Mouse (Mus musculus): ENCODE measurements around the gene Epha2. TPM values are rescaled to one million over a fixed set of nuclear protein-coding genes. Genes with fewer than 3 reads are reported as not detected.

Epha2 gene
- polyA plus RNA-seq, 1 experiment = 46.8 TPM

GRCm38 (mm10) chr4:141272878-141273277 is 28.2 kb upstream of the Epha2 start:
- Histone ChIP-seq H3K27me3 (ENCODE audit: control insufficient read depth, insufficient read depth, insufficient read length) (no peaks in the 10 kb centered on the region), H3ac (ENCODE audit: control insufficient read depth, insufficient read length) (no peak overlapping the region), H3K79me2 (ENCODE audit: control insufficient read depth, insufficient read depth) (no peaks in the 10 kb centered on the region), H3K36me3 (ENCODE audit: control insufficient read depth, insufficient read depth) (no peaks in the 10 kb centered on the region), H3K4me3 (peak overlapping the region; percentile 17), H3K4me2 (ENCODE audit: low read depth) (peak overlapping the region; percentile 96)
- TF ChIP-seq POLR2AphosphoS2 (IDR thresholded peaks at IDR 0.05; ENCODE audit: insufficient read length, low read depth) (peak; percentile 72), TCF3 (IDR thresholded peaks at IDR 0.05; ENCODE audit: insufficient read length, low read depth) (no peak), USF1 (IDR thresholded peaks at IDR 0.05; ENCODE audit: low read depth) (no peak), SRF (IDR thresholded peaks at IDR 0.05; ENCODE audit: control insufficient read depth, insufficient read length, low read depth) (no peak), CEBPB (IDR thresholded peaks at IDR 0.05; ENCODE audit: insufficient read depth, poor library complexity, severe bottlenecking) (peak; percentile 64; the same call in 1 of the 2 replicates), TCF12 (IDR thresholded peaks at IDR 0.05; ENCODE audit: insufficient read depth, poor library complexity, severe bottlenecking) (no peak), POLR2A (IDR thresholded peaks at IDR 0.05; ENCODE audit: insufficient read length, low read depth) (peak; percentile 59), E2F4 (IDR thresholded peaks at IDR 0.05; ENCODE audit: insufficient read depth) (no peak)

- TF ChIP-seq CEBPB (IDR thresholded peaks at IDR 0.05; ENCODE audit: insufficient read depth, poor library complexity, severe bottlenecking) (no peak), MYOG (IDR thresholded peaks at IDR 0.05; ENCODE audit: control insufficient read depth in 1 of 3, insufficient read depth in 1 of 3, insufficient read length in 2 of 3, low read depth in 2 of 3) (peak; percentile 20 to 94 (median 80)), E2F4 (IDR thresholded peaks at IDR 0.05; ENCODE audit: insufficient read depth) (no peak), POLR2A (IDR thresholded peaks at IDR 0.05; ENCODE audit: insufficient read length, low read depth) (peak; percentile 91), REST (IDR thresholded peaks at IDR 0.05; ENCODE audit: insufficient read depth, insufficient read length) (no peak), USF1 (IDR thresholded peaks at IDR 0.05; ENCODE audit: low read depth) (no peak), SRF (IDR thresholded peaks at IDR 0.05; ENCODE audit: control insufficient read depth, insufficient read length, low read depth) (no peak), TCF3 (IDR thresholded peaks at IDR 0.05; ENCODE audit: insufficient read length, low read depth) (no peak), MYOD1 (IDR thresholded peaks at IDR 0.05; ENCODE audit: control insufficient read depth in 1 of 3, insufficient read length in 2 of 3, low read depth in 2 of 3) (peak in 2 of 3 experiments; percentile 77 to 94), POLR2AphosphoS2 (IDR thresholded peaks at IDR 0.05; ENCODE audit: insufficient read length, low read depth) (peak; percentile 85), MAX (IDR thresholded peaks at IDR 0.05; ENCODE audit: low read depth) (no peak), TCF12 (IDR thresholded peaks at IDR 0.05; ENCODE audit: insufficient read depth, poor library complexity, severe bottlenecking) (no peak)
- Histone ChIP-seq H3K79me2 (ENCODE audit: control insufficient read depth, insufficient read depth) (no peaks in the 10 kb centered on the region), H3ac (ENCODE audit: control insufficient read depth, insufficient read length) (peak overlapping the region; percentile 1), H3K27me3 (ENCODE audit: control insufficient read depth, insufficient read depth, insufficient read length) (no peaks in the 10 kb centered on the region), H3K36me3 (ENCODE audit: control insufficient read depth, insufficient read depth) (no peaks in the 10 kb centered on the region), H3K4me2 (ENCODE audit: low read depth) (peak overlapping the region; percentile 96), H3K4me3 (peak overlapping the region; percentile 17)
Measured at GRCm38 (mm10) chr4:141273296-141273695, 27.7 kb upstream of the Epha2 start.

DNA sequence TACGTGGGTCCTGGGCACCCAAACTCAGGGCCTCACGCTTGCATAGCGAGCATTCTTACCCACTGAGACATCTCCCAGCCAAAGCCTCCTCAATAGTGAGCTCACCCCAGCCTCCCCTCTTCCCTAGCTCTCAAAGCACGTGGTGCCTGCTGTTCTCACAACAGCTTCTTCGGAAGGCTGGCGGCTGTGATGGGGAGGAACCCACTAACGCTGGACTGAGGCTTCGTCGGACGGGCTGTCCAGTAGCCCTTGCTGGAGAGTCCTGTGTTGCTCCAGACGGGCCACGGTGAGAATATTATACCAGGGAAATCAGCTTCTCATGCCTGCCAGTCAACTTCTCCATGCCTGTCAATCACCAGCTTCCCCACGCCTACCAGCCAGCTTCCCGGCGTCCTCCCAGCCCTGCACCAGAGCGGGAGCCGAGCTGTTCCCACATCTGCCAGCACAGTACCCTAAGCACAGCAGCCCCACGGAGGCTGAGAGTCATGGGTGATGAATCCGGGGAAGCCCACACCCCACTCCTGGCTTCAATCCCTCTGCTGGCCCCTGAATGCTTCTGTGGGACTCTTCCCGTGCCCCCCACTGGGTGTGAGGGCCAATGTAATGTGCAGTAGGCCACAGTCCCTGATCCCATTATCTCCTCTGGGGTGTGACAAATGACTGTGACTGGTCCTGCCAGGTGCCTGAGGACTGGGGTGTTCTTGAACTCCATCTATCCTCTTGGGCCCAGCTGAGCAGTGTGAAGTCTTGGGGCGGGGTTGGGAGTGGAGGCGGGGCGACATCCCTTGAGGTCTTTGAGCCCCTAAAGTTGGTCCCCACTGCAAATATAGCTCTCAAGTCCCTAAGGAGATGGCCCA is 26.3 kb upstream of the Epha2 start:
- H3K4me2 ChIP-seq (ENCODE audit: low read depth) = peak overlapping the region; percentile 96
- no peaks in the 10 kb centered on the region for H3K79me2 ChIP-seq (ENCODE audit: control insufficient read depth, insufficient read depth)
- peak overlapping the region; percentile 17 for H3K4me3 ChIP-seq

DNA sequence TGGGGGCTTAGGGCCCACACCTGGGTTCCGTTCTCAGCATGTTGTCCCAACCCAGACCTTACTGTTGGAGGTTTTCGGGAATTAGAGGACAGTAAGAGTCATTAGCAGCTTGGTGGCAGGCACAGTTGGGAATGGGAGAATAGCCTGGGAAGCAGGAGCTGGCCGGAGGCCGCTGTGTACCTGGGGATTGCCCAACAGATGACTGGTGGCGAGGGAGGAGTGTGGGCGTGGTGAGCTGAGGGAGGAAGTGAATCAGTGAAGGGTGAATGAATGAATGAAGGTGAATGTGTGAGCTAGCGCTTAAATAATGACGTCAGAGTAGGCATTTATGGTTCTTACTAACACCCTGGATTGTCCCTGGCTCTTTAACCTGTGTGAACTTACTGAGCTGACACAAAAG is 23.9 kb upstream of the Epha2 start:
- no peak overlapping the region for H3ac ChIP-seq (ENCODE audit: control insufficient read depth, insufficient read length)
- H3K36me3 ChIP-seq (ENCODE audit: control insufficient read depth, insufficient read depth) = no peaks in the 10 kb centered on the region
- H3K4me2 ChIP-seq (ENCODE audit: low read depth) = peak overlapping the region; percentile 97
- TF ChIP-seq CEBPB (IDR thresholded peaks at IDR 0.05; ENCODE audit: insufficient read depth, poor library complexity, severe bottlenecking) = no peak
- no peak for TF ChIP-seq E2F4 (IDR thresholded peaks at IDR 0.05; ENCODE audit: insufficient read depth)
- no peak for TF ChIP-seq POLR2A (IDR thresholded peaks at IDR 0.05; ENCODE audit: insufficient read length, low read depth)
- TF ChIP-seq POLR2AphosphoS2 (IDR thresholded peaks at IDR 0.05; ENCODE audit: insufficient read length, low read depth) = no peak
- TF ChIP-seq REST (IDR thresholded peaks at IDR 0.05; ENCODE audit: insufficient read depth, insufficient read length) = no peak
- no peak for TF ChIP-seq SRF (IDR thresholded peaks at IDR 0.05; ENCODE audit: control insufficient read depth, insufficient read length, low read depth)
- TF ChIP-seq USF1 (IDR thresholded peaks at IDR 0.05; ENCODE audit: low read depth) = no peak
- TF ChIP-seq MYOD1 (IDR thresholded peaks at IDR 0.05; ENCODE audit: control insufficient read depth in 1 of 3, insufficient read length in 2 of 3, low read depth in 2 of 3) = no peak
- no peak for TF ChIP-seq MYOG (IDR thresholded peaks at IDR 0.05; ENCODE audit: control insufficient read depth in 1 of 3, insufficient read depth in 1 of 3, insufficient read length in 2 of 3, low read depth in 2 of 3)
- no peak for TF ChIP-seq TCF12 (IDR thresholded peaks at IDR 0.05; ENCODE audit: insufficient read depth, poor library complexity, severe bottlenecking)
- no peak for TF ChIP-seq MAX (IDR thresholded peaks at IDR 0.05; ENCODE audit: low read depth)
- TF ChIP-seq TCF3 (IDR thresholded peaks at IDR 0.05; ENCODE audit: insufficient read length, low read depth) = no peak
- H3K79me2 ChIP-seq (ENCODE audit: control insufficient read depth, insufficient read depth) = no peaks in the 10 kb centered on the region
- no peaks in the 10 kb centered on the region for H3K27me3 ChIP-seq (ENCODE audit: control insufficient read depth, insufficient read depth, insufficient read length)
- H3K4me3 ChIP-seq = no peak overlapping the region

More for the DNA sequence above, 26.3 kb upstream of the Epha2 start:
- TF ChIP-seq MYOG (IDR thresholded peaks at IDR 0.05; ENCODE audit: control insufficient read depth in 1 of 3, insufficient read depth in 1 of 3, insufficient read length in 2 of 3, low read depth in 2 of 3) (peak in 1 of 3 experiments; percentile 8), CEBPB (IDR thresholded peaks at IDR 0.05; ENCODE audit: insufficient read depth, poor library complexity, severe bottlenecking) (no peak), SRF (IDR thresholded peaks at IDR 0.05; ENCODE audit: control insufficient read depth, insufficient read length, low read depth) (no peak), USF1 (IDR thresholded peaks at IDR 0.05; ENCODE audit: low read depth) (peak; percentile 88), E2F4 (IDR thresholded peaks at IDR 0.05; ENCODE audit: insufficient read depth) (no peak), TCF3 (IDR thresholded peaks at IDR 0.05; ENCODE audit: insufficient read length, low read depth) (no peak), POLR2A (IDR thresholded peaks at IDR 0.05; ENCODE audit: insufficient read length, low read depth) (peak; percentile 40), MYOD1 (IDR thresholded peaks at IDR 0.05; ENCODE audit: control insufficient read depth in 1 of 3, insufficient read length in 2 of 3, low read depth in 2 of 3) (peak in 2 of 3 experiments; percentile 15 to 67), TCF12 (IDR thresholded peaks at IDR 0.05; ENCODE audit: insufficient read depth, poor library complexity, severe bottlenecking) (no peak), MAX (IDR thresholded peaks at IDR 0.05; ENCODE audit: low read depth) (peak; percentile 90), POLR2AphosphoS2 (IDR thresholded peaks at IDR 0.05; ENCODE audit: insufficient read length, low read depth) (peak; percentile 6), REST (IDR thresholded peaks at IDR 0.05; ENCODE audit: insufficient read depth, insufficient read length) (no peak)
- Histone ChIP-seq H3ac (ENCODE audit: control insufficient read depth, insufficient read length) (peak overlapping the region; percentile 1), H3K36me3 (ENCODE audit: control insufficient read depth, insufficient read depth) (no peaks in the 10 kb centered on the region), H3K27me3 (ENCODE audit: control insufficient read depth, insufficient read depth, insufficient read length) (no peaks in the 10 kb centered on the region)
